Mouse (Mus musculus): ENCODE data around the gene Fxyd7.

Gene Fxyd7

GRCm38 (mm10) chr7:31050921-31051320 is 346 bp downstream of the Fxyd7 start:
- DNase-seq (ENCODE audit: low spot score in 2 of 2) = no peak

GRCm38 (mm10) chr7:31050487-31050886 is 780 bp downstream of the Fxyd7 start:
- DNase-seq (ENCODE audit: low spot score in 2 of 2) = no peak

GRCm38 (mm10) chr7:31049846-31050281 is 1.4 kb downstream of the Fxyd7 start:
- no peak for DNase-seq (ENCODE audit: low spot score in 2 of 2)

GRCm38 (mm10) chr7:31049135-31049845 is 2.0 kb downstream of the Fxyd7 start:
- no peak for DNase-seq (ENCODE audit: low spot score in 2 of 2)

- no peak for DNase-seq (ENCODE audit: low spot score in 2 of 2)
Observed at GRCm38 (mm10) chr7:31042431-31042910, 8.8 kb downstream of the Fxyd7 start, which contains the start of gene Fxyd5. Gene Fxyd5, minus strand, starts transcription at chr7:31042481.

- DNase-seq (ENCODE audit: low spot score in 2 of 2) = peak in 1 of 2 experiments; percentile 54
Observed at GRCm38 (mm10) chr7:31041662-31042315, 9.5 kb downstream of the Fxyd7 start.

GRCm38 (mm10) chr7:31041023-31041407 is 10.3 kb downstream of the Fxyd7 start:
- DNase-seq (ENCODE audit: low spot score in 2 of 2) = no peak

GRCm38 (mm10) chr7:31040281-31041022 is 10.8 kb downstream of the Fxyd7 start:
- DNase-seq (ENCODE audit: low spot score in 2 of 2) = no peak

GRCm38 (mm10) chr7:31039011-31039410 is 12.3 kb downstream of the Fxyd7 start:
- no peak for DNase-seq (ENCODE audit: low spot score in 2 of 2)

GRCm38 (mm10) chr7:31037675-31038074 is 13.6 kb downstream of the Fxyd7 start:
- no peak for DNase-seq (ENCODE audit: low spot score in 2 of 2)

GRCm38 (mm10) chr7:31036917-31037316 is 14.3 kb downstream of the Fxyd7 start:
- no peak for DNase-seq (ENCODE audit: low spot score in 2 of 2)

GRCm38 (mm10) chr7:31035291-31035690 is 16.0 kb downstream of the Fxyd7 start:
- no peak for DNase-seq (ENCODE audit: low spot score in 2 of 2)

- DNase-seq (ENCODE audit: low spot score in 2 of 2) = no peak
Observed at GRCm38 (mm10) chr7:31034789-31035188, 16.5 kb downstream of the Fxyd7 start.

GRCm38 (mm10) chr7:31033409-31034165 is 17.7 kb downstream of the Fxyd7 start:
- DNase-seq (ENCODE audit: low spot score in 2 of 2) = peak in 1 of 2 experiments; percentile 47

GRCm38 (mm10) chr7:31031731-31032130 is 19.5 kb downstream of the Fxyd7 start:
- no peak for DNase-seq (ENCODE audit: low spot score in 2 of 2)

GRCm38 (mm10) chr7:31030717-31031116 is 20.6 kb downstream of the Fxyd7 start:
- no peak for DNase-seq (ENCODE audit: low spot score in 2 of 2)

- DNase-seq (ENCODE audit: low spot score in 2 of 2) = no peak
Observed at GRCm38 (mm10) chr7:31028609-31029008, 22.7 kb downstream of the Fxyd7 start.

- no peak for DNase-seq (ENCODE audit: low spot score in 2 of 2)
Observed at GRCm38 (mm10) chr7:31017104-31017901, 34.0 kb downstream of the Fxyd7 start.

- no peak for DNase-seq (ENCODE audit: low spot score in 2 of 2)
Observed at GRCm38 (mm10) chr7:31012971-31013370, 38.3 kb downstream of the Fxyd7 start.

GRCm38 (mm10) chr7:31008889-31009288 is 42.4 kb downstream of the Fxyd7 start:
- no peak for DNase-seq (ENCODE audit: low spot score in 2 of 2)

- no peak for DNase-seq (ENCODE audit: low spot score in 2 of 2)
Observed at GRCm38 (mm10) chr7:31008175-31008574, 43.1 kb downstream of the Fxyd7 start.

Measured in spleen, postnatal 4 days (tissue).